Mouse (Mus musculus) heart, embryonic 12.5 days (tissue): ENCODE measurements at regions not wholly inside any gene's neighbourhood (a gene's known extent, or its start where the extent isn't known, plus 50 kb on each side); places are given as distances from the start of the nearest gene placed in this dataset.
A peak's percentile ranks its signal among the peaks of the same experiment; 100 is the strongest.

Source experiments
- ATAC-seq: fragments of 200-750 bp; cut with Nextera tagmentation; 2 replicates; pipeline ENCODE4 v1.8.0; 2017; ENCODE audit warnings: moderate TSS enrichment, moderate library complexity; ENCODE audit not compliant: insufficient number of reproducible peaks, low FRiP score
- H3K27ac ChIP-seq: fragments of 300-500 bp; sonication (generic); 2 replicates; pipeline ENCODE4 v1.5.1; 2016; ENCODE audit warnings: mild to moderate bottlenecking, moderate library complexity; ENCODE audit not compliant: poor library complexity, severe bottlenecking
- H3K27me3 ChIP-seq: fragments of 300-500 bp; sonication (generic); replicated peaks from 2 replicates; pipeline ENCODE4 v1.6.1; 2016; ENCODE audit warnings: mild to moderate bottlenecking, moderate library complexity
- H3K36me3 ChIP-seq: fragments of 300-500 bp; sonication (generic); 2 replicates; pipeline ENCODE4 v1.6.1; 2016; ENCODE audit warnings: mild to moderate bottlenecking, moderate library complexity
- H3K4me1 ChIP-seq: fragments of 300-500 bp; sonication (generic); replicated peaks from 2 replicates; pipeline ENCODE4 v1.6.1; 2016; ENCODE audit warnings: mild to moderate bottlenecking
- H3K4me2 ChIP-seq: fragments of 300-500 bp; sonication (generic); 2 replicates; pipeline ENCODE4 v1.6.1; 2016; ENCODE audit warnings: mild to moderate bottlenecking, moderate library complexity
- H3K4me3 ChIP-seq: fragments of 300-500 bp; sonication (generic); 2 replicates; pipeline ENCODE4 v1.5.1; 2016; ENCODE audit warnings: mild to moderate bottlenecking
- H3K9ac ChIP-seq: fragments of 300-500 bp; sonication (generic); 2 replicates; pipeline ENCODE4 v1.6.1; 2016; ENCODE audit warnings: mild to moderate bottlenecking, moderate library complexity
- H3K9me3 ChIP-seq: fragments of 300-500 bp; sonication (generic); replicated peaks from 2 replicates; pipeline ENCODE4 v1.6.1; 2016; ENCODE audit warnings: mild to moderate bottlenecking, moderate library complexity
- WGBS: fragments of 180-500 bp; shearing (Covaris S2); methylation state at CpG from one replicate; pipeline ENCODE4 v1.1.7; 2016; 5-methylcytosine and 5-hydroxymethylcytosine counted together

GRCm38 (mm10) chr15:59214096-59214495 is 325.0 kb downstream of the Gm49356 start:
- Histone ChIP-seq H3K9ac (no peak overlapping the region), H3K4me3 (no peak overlapping the region), H3K36me3 (no peaks in the 10 kb centered on the region), H3K27ac (no peak overlapping the region), H3K4me2 (no peak overlapping the region), H3K27me3 (no peaks in the 10 kb centered on the region), H3K9me3 (no peaks in the 10 kb centered on the region), H3K4me1 (no peaks in the 10 kb centered on the region; the same call in 1 of the 2 replicates)
- ATAC-seq: no peak
- 80% methylated on average over 4 of the region's 4 CpGs for WGBS

GRCm38 (mm10) chr15:59215239-59215638 is 326.1 kb downstream of the Gm49356 start:
- Histone ChIP-seq H3K9ac (no peak overlapping the region), H3K27ac (no peak overlapping the region), H3K9me3 (no peaks in the 10 kb centered on the region), H3K27me3 (no peaks in the 10 kb centered on the region), H3K4me3 (no peak overlapping the region), H3K36me3 (no peaks in the 10 kb centered on the region), H3K4me2 (no peak overlapping the region), H3K4me1 (no peaks in the 10 kb centered on the region; the same call in 1 of the 2 replicates)
- no peak for ATAC-seq
- WGBS: 80% methylated on average over 4 of the region's 4 CpGs

GRCm38 (mm10) chr15:59217481-59217880 is 328.4 kb downstream of the Gm49356 start:
- 74% methylated on average over 9 of the region's 9 CpGs for WGBS
- ATAC-seq: no peak
- Histone ChIP-seq H3K27ac (no peak overlapping the region), H3K27me3 (no peaks in the 10 kb centered on the region), H3K36me3 (no peaks in the 10 kb centered on the region), H3K4me3 (no peak overlapping the region), H3K9ac (no peak overlapping the region), H3K4me1 (no peaks in the 10 kb centered on the region), H3K9me3 (no peaks in the 10 kb centered on the region), H3K4me2 (no peak overlapping the region)

- 74% methylated on average over 7 of the region's 7 CpGs for whole genome bisulfite sequencing
- no peak overlapping the region for H3K4me3 ChIP-seq
- no peaks in the 10 kb centered on the region for H3K9me3 ChIP-seq
- H3K9ac ChIP-seq: no peak overlapping the region
- H3K36me3 ChIP-seq: no peaks in the 10 kb centered on the region
- no peaks in the 10 kb centered on the region for H3K4me1 ChIP-seq
- H3K4me2 ChIP-seq: no peak overlapping the region
- no peaks in the 10 kb centered on the region for H3K27me3 ChIP-seq
- ATAC-seq: no peak
- H3K27ac ChIP-seq: no peak overlapping the region
Measured at GRCm38 (mm10) chr15:59218916-59219315, 329.8 kb downstream of the Gm49356 start.

- Histone ChIP-seq H3K4me1 (peaks cover 13% of the 10 kb centered on the region), H3K9ac (no peak overlapping the region), H3K27me3 (no peaks in the 10 kb centered on the region), H3K4me2 (no peak overlapping the region), H3K4me3 (no peak overlapping the region), H3K36me3 (no peaks in the 10 kb centered on the region), H3K27ac (no peak overlapping the region), H3K9me3 (peaks cover 9% of the 10 kb centered on the region)
- no peak for ATAC-seq
- WGBS: 80% methylated on average over 6 of the region's 6 CpGs
Measured at GRCm38 (mm10) chr15:59225637-59226036, 336.5 kb downstream of the Gm49356 start.

GRCm38 (mm10) chr15:59227293-59227692 is 338.2 kb downstream of the Gm49356 start:
- Histone ChIP-seq H3K9ac (no peak overlapping the region), H3K4me1 (peaks cover 13% of the 10 kb centered on the region), H3K36me3 (no peaks in the 10 kb centered on the region), H3K27ac (peak overlapping the region; percentile 65), H3K4me2 (peak overlapping the region; percentile 14), H3K4me3 (no peak overlapping the region), H3K27me3 (no peaks in the 10 kb centered on the region), H3K9me3 (peaks cover 11% of the 10 kb centered on the region)
- ATAC-seq: no peak
- WGBS: 39% methylated on average over 3 of the region's 3 CpGs

GRCm38 (mm10) chr15:59230536-59230935 is 341.4 kb downstream of the Gm49356 start:
- ATAC-seq: no peak

GRCm38 (mm10) chr15:59231703-59232102 is 342.6 kb downstream of the Gm49356 start:
- no peak for ATAC-seq
- Histone ChIP-seq H3K36me3 (no peaks in the 10 kb centered on the region), H3K9ac (no peak overlapping the region), H3K9me3 (peaks cover 18% of the 10 kb centered on the region), H3K4me3 (no peak overlapping the region), H3K27ac (no peak overlapping the region), H3K27me3 (no peaks in the 10 kb centered on the region), H3K4me1 (peaks cover 11% of the 10 kb centered on the region), H3K4me2 (no peak overlapping the region)
- WGBS: 79% methylated on average over 1 of the region's 1 CpGs

More at GRCm38 (mm10) chr15:59230536-59230935, 341.4 kb downstream of the Gm49356 start:
- Histone ChIP-seq H3K27me3 (no peaks in the 10 kb centered on the region), H3K9me3 (peaks cover 18% of the 10 kb centered on the region), H3K4me2 (no peak overlapping the region), H3K9ac (no peak overlapping the region), H3K36me3 (no peaks in the 10 kb centered on the region), H3K27ac (no peak overlapping the region), H3K4me1 (peaks cover 13% of the 10 kb centered on the region), H3K4me3 (no peak overlapping the region)

GRCm38 (mm10) chr15:59232290-59232689 is 343.2 kb downstream of the Gm49356 start:
- H3K4me2 ChIP-seq: no peak overlapping the region
- no peaks in the 10 kb centered on the region for H3K36me3 ChIP-seq
- no peak for ATAC-seq
- peaks cover 21% of the 10 kb centered on the region for H3K9me3 ChIP-seq
- H3K9ac ChIP-seq: no peak overlapping the region
- H3K4me1 ChIP-seq: peaks cover 5% of the 10 kb centered on the region
- no peak overlapping the region for H3K27ac ChIP-seq
- WGBS: 74% methylated on average over 5 of the region's 5 CpGs
- no peaks in the 10 kb centered on the region for H3K27me3 ChIP-seq
- H3K4me3 ChIP-seq: no peak overlapping the region

GRCm38 (mm10) chr15:59237446-59238161 is 348.5 kb downstream of the Gm49356 start:
- Histone ChIP-seq H3K36me3 (no peaks in the 10 kb centered on the region), H3K4me1 (no peaks in the 10 kb centered on the region), H3K27ac (no peak overlapping the region), H3K9ac (no peak overlapping the region), H3K4me3 (no peak overlapping the region), H3K4me2 (no peak overlapping the region), H3K27me3 (no peaks in the 10 kb centered on the region), H3K9me3 (peaks cover 8% of the 10 kb centered on the region)
- ATAC-seq: no peak
- WGBS: 63% methylated on average over 6 of the region's 6 CpGs

- no peak for ATAC-seq
- WGBS: 78% methylated on average over 7 of the region's 7 CpGs
Measured at GRCm38 (mm10) chr15:59241752-59242151, 352.7 kb downstream of the Gm49356 start.

More at GRCm38 (mm10) chr15:59241752-59242151, 352.7 kb downstream of the Gm49356 start:
- no peak overlapping the region for H3K4me2 ChIP-seq
- no peaks in the 10 kb centered on the region for H3K27me3 ChIP-seq
- no peak overlapping the region for H3K9ac ChIP-seq
- 0 out of 2 replicates have a peak, but pooled peaks cover 3% of the 10 kb centered on the region for H3K9me3 ChIP-seq
- H3K4me3 ChIP-seq: no peak overlapping the region
- H3K36me3 ChIP-seq: no peaks in the 10 kb centered on the region
- no peak overlapping the region for H3K27ac ChIP-seq
- H3K4me1 ChIP-seq: no peaks in the 10 kb centered on the region
